Mouse (Mus musculus): Measurements from ENCODE around the gene Myo9b. TPM values are rescaled to one million over a fixed set of nuclear protein-coding genes. Genes with fewer than 3 reads are reported as not detected.
"Not testable (repeated sequence)": the region's sequence is repeated elsewhere in the genome, so short reads cannot be mapped to it uniquely, and the experiment has no call there.

Myo9b gene
- polyA plus RNA-seq, 1 experiment from 2014 or later, result 21.2 TPM

GRCm38 (mm10) chr8:71274478-71274877, 2.0 kb downstream of the Myo9b start:
- Histone ChIP-seq H3K4me1 (ENCODE audit: insufficient read depth, low read length) (peaks cover 14% of the 10 kb centered on the region), H3K4me2 (replicated peaks; ENCODE audit: low read depth, low read length) (no peak overlapping the region), H3K9ac (replicated peaks; ENCODE audit: low read length) (no peak overlapping the region), H3K9me3 (ENCODE audit: low read length) (no peaks in the 10 kb centered on the region), H3K4me3 (ENCODE audit: low read length) (no peak overlapping the region), H3K27me3 (ENCODE audit: insufficient read depth, low read length) (no peaks in the 10 kb centered on the region), H3K36me3 (ENCODE audit: insufficient read depth, low read length) (no peaks in the 10 kb centered on the region), H3K27ac (ENCODE audit: low read length) (no peak overlapping the region)
- no peak for ATAC-seq (ENCODE audit: low FRiP score, low TSS enrichment)

GRCm38 (mm10) chr8:71276166-71276565, 3.7 kb downstream of the Myo9b start:
- Histone ChIP-seq H3K27ac (ENCODE audit: low read length) (no peak overlapping the region), H3K27me3 (ENCODE audit: insufficient read depth, low read length) (no peaks in the 10 kb centered on the region), H3K9ac (replicated peaks; ENCODE audit: low read length) (no peak overlapping the region), H3K4me2 (replicated peaks; ENCODE audit: low read depth, low read length) (no peak overlapping the region), H3K9me3 (ENCODE audit: low read length) (no peaks in the 10 kb centered on the region), H3K4me3 (ENCODE audit: low read length) (no peak overlapping the region), H3K4me1 (ENCODE audit: insufficient read depth, low read length) (peaks cover 14% of the 10 kb centered on the region), H3K36me3 (ENCODE audit: insufficient read depth, low read length) (no peaks in the 10 kb centered on the region)
- ATAC-seq (ENCODE audit: low FRiP score, low TSS enrichment), result no peak
- 94% methylated on average over 3 of the region's 3 CpGs for WGBS

- not testable (repeated sequence) for H3K4me3 ChIP-seq (ENCODE audit: low read length); H3K4me1 ChIP-seq (ENCODE audit: insufficient read depth, low read length); H3K27ac ChIP-seq (ENCODE audit: low read length); H3K27me3 ChIP-seq (ENCODE audit: insufficient read depth, low read length); ATAC-seq (ENCODE audit: low FRiP score, low TSS enrichment); H3K9me3 ChIP-seq (ENCODE audit: low read length); H3K9ac ChIP-seq (replicated peaks; ENCODE audit: low read length); H3K4me2 ChIP-seq (replicated peaks; ENCODE audit: low read depth, low read length); H3K36me3 ChIP-seq (ENCODE audit: insufficient read depth, low read length)
- 69% methylated on average over 1 of the region's 1 CpGs for WGBS
Observed at GRCm38 (mm10) chr8:71279409-71279808, 6.9 kb downstream of the Myo9b start.

GRCm38 (mm10) chr8:71281731-71282130, 9.2 kb downstream of the Myo9b start:
- H3K27me3 ChIP-seq (ENCODE audit: insufficient read depth, low read length); H3K36me3 ChIP-seq (ENCODE audit: insufficient read depth, low read length); ATAC-seq (ENCODE audit: low FRiP score, low TSS enrichment); H3K4me2 ChIP-seq (replicated peaks; ENCODE audit: low read depth, low read length); H3K9ac ChIP-seq (replicated peaks; ENCODE audit: low read length); H3K27ac ChIP-seq (ENCODE audit: low read length); H3K9me3 ChIP-seq (ENCODE audit: low read length); H3K4me1 ChIP-seq (ENCODE audit: insufficient read depth, low read length); H3K4me3 ChIP-seq (ENCODE audit: low read length): not testable (repeated sequence)
- WGBS, result 81% methylated on average over 1 of the region's 1 CpGs

GRCm38 (mm10) chr8:71282621-71283020, 10.1 kb downstream of the Myo9b start:
- Histone ChIP-seq H3K27me3 (ENCODE audit: insufficient read depth, low read length) (no peaks in the 10 kb centered on the region), H3K4me1 (ENCODE audit: insufficient read depth, low read length) (no peaks in the 10 kb centered on the region)
- 77% methylated on average over 5 of the region's 5 CpGs for WGBS

GRCm38 (mm10) chr8:71286223-71286622, 13.7 kb downstream of the Myo9b start:
- H3K4me1 ChIP-seq (ENCODE audit: insufficient read depth, low read length); H3K4me3 ChIP-seq (ENCODE audit: low read length); H3K4me2 ChIP-seq (replicated peaks; ENCODE audit: low read depth, low read length); H3K27ac ChIP-seq (ENCODE audit: low read length); H3K9me3 ChIP-seq (ENCODE audit: low read length); ATAC-seq (ENCODE audit: low FRiP score, low TSS enrichment); H3K27me3 ChIP-seq (ENCODE audit: insufficient read depth, low read length); H3K9ac ChIP-seq (replicated peaks; ENCODE audit: low read length): not testable (repeated sequence)
- 71% methylated on average over 2 of the region's 2 CpGs for WGBS
- H3K36me3 ChIP-seq (ENCODE audit: insufficient read depth, low read length), result peaks cover 14% of the 10 kb centered on the region

More at GRCm38 (mm10) chr8:71282621-71283020, 10.1 kb downstream of the Myo9b start:
- Histone ChIP-seq H3K9me3 (ENCODE audit: low read length) (no peaks in the 10 kb centered on the region), H3K4me3 (ENCODE audit: low read length) (no peak overlapping the region), H3K9ac (replicated peaks; ENCODE audit: low read length) (no peak overlapping the region), H3K4me2 (replicated peaks; ENCODE audit: low read depth, low read length) (no peak overlapping the region), H3K27ac (ENCODE audit: low read length) (no peak overlapping the region), H3K36me3 (ENCODE audit: insufficient read depth, low read length) (no peaks in the 10 kb centered on the region)
- ATAC-seq (ENCODE audit: low FRiP score, low TSS enrichment), result no peak

- no peak for ATAC-seq (ENCODE audit: low FRiP score, low TSS enrichment)
- no peak overlapping the region for H3K4me2 ChIP-seq (replicated peaks; ENCODE audit: low read depth, low read length)
Observed at GRCm38 (mm10) chr8:71288441-71288949, 16.0 kb downstream of the Myo9b start.

GRCm38 (mm10) chr8:71289098-71289497, 16.6 kb downstream of the Myo9b start:
- Histone ChIP-seq H3K4me2 (replicated peaks; ENCODE audit: low read depth, low read length) (no peak overlapping the region), H3K27me3 (ENCODE audit: insufficient read depth, low read length) (no peaks in the 10 kb centered on the region), H3K27ac (ENCODE audit: low read length) (no peak overlapping the region), H3K9me3 (ENCODE audit: low read length) (no peaks in the 10 kb centered on the region), H3K36me3 (ENCODE audit: insufficient read depth, low read length) (peaks cover 16% of the 10 kb centered on the region), H3K4me3 (ENCODE audit: low read length) (no peak overlapping the region), H3K4me1 (ENCODE audit: insufficient read depth, low read length) (no peaks in the 10 kb centered on the region), H3K9ac (replicated peaks; ENCODE audit: low read length) (no peak overlapping the region)
- ATAC-seq (ENCODE audit: low FRiP score, low TSS enrichment), result no peak
- 89% methylated on average over 7 of the region's 7 CpGs for WGBS

More at GRCm38 (mm10) chr8:71288441-71288949, 16.0 kb downstream of the Myo9b start:
- H3K27me3 ChIP-seq (ENCODE audit: insufficient read depth, low read length), result no peaks in the 10 kb centered on the region
- no peak overlapping the region for H3K4me3 ChIP-seq (ENCODE audit: low read length)
- H3K27ac ChIP-seq (ENCODE audit: low read length), result no peak overlapping the region
- peaks cover 16% of the 10 kb centered on the region for H3K36me3 ChIP-seq (ENCODE audit: insufficient read depth, low read length)
- H3K4me1 ChIP-seq (ENCODE audit: insufficient read depth, low read length), result no peaks in the 10 kb centered on the region
- H3K9ac ChIP-seq (replicated peaks; ENCODE audit: low read length), result no peak overlapping the region
- H3K9me3 ChIP-seq (ENCODE audit: low read length), result no peaks in the 10 kb centered on the region
- WGBS, result 59% methylated on average over 3 of the region's 3 CpGs

GRCm38 (mm10) chr8:71290211-71290610, 17.7 kb downstream of the Myo9b start:
- Histone ChIP-seq H3K27me3 (ENCODE audit: insufficient read depth, low read length) (no peaks in the 10 kb centered on the region), H3K36me3 (ENCODE audit: insufficient read depth, low read length) (peaks cover 16% of the 10 kb centered on the region), H3K9me3 (ENCODE audit: low read length) (no peaks in the 10 kb centered on the region), H3K4me3 (ENCODE audit: low read length) (no peak overlapping the region), H3K9ac (replicated peaks; ENCODE audit: low read length) (no peak overlapping the region), H3K4me1 (ENCODE audit: insufficient read depth, low read length) (no peaks in the 10 kb centered on the region), H3K27ac (ENCODE audit: low read length) (no peak overlapping the region), H3K4me2 (replicated peaks; ENCODE audit: low read depth, low read length) (no peak overlapping the region)
- 94% methylated on average over 21 of the region's 21 CpGs for WGBS
- ATAC-seq (ENCODE audit: low FRiP score, low TSS enrichment), result no peak

- Histone ChIP-seq H3K4me2 (replicated peaks; ENCODE audit: low read depth, low read length) (no peak overlapping the region), H3K27me3 (ENCODE audit: insufficient read depth, low read length) (no peaks in the 10 kb centered on the region), H3K27ac (ENCODE audit: low read length) (no peak overlapping the region), H3K36me3 (ENCODE audit: insufficient read depth, low read length) (peaks cover 16% of the 10 kb centered on the region), H3K9me3 (ENCODE audit: low read length) (no peaks in the 10 kb centered on the region), H3K4me1 (ENCODE audit: insufficient read depth, low read length) (no peaks in the 10 kb centered on the region), H3K9ac (replicated peaks; ENCODE audit: low read length) (no peak overlapping the region), H3K4me3 (ENCODE audit: low read length) (no peak overlapping the region)
- ATAC-seq (ENCODE audit: low FRiP score, low TSS enrichment), result no peak
- 94% methylated on average over 10 of the region's 10 CpGs for WGBS
Observed at GRCm38 (mm10) chr8:71290911-71291310, 18.4 kb downstream of the Myo9b start.
